Mouse (Mus musculus): ENCODE results near the gene Ush1g. TPM values are rescaled to one million over a fixed set of nuclear protein-coding genes. Genes with fewer than 3 reads are reported as not detected.
A peak's percentile ranks its signal among the peaks of the same experiment; 100 is the strongest.

The Ush1g gene
- polyA plus RNA-seq, 1 experiment from 2014 or later, result not detected

DNA sequence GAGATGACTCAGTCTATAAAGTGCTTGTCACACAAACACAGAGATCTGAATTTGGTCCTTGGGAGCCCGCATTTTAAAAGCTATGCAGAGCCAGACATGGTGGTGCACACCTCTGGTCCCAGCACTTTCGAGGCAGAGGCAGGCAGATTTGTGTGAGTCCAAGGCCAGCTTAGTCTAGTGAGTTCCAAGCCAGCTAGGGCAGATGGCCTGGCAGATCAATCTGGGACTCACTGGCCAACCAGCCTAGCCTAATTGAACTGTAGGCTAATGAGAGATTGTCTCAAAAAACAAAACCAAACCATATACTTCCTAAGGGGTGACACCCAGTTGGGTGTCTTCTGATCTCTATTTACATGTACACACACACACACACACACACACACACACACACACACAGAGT, 19.4 kb upstream of the Ush1g start:
- Histone ChIP-seq H3K27ac (ENCODE audit: low read length) (no peak overlapping the region), H3K9me3 (ENCODE audit: low read length) (no peaks in the 10 kb centered on the region), H3K36me3 (ENCODE audit: insufficient read depth, low read length) (no peaks in the 10 kb centered on the region), H3K4me3 (ENCODE audit: low read depth, low read length) (no peak overlapping the region), H3K9ac (replicated peaks; ENCODE audit: low read depth) (no peak overlapping the region), H3K4me1 (ENCODE audit: insufficient read depth, low read depth, low read length) (no peaks in the 10 kb centered on the region), H3K27me3 (replicated peaks; ENCODE audit: insufficient read depth, low read length) (0 out of 2 replicates have a peak, but pooled peaks cover 3% of the 10 kb centered on the region), H3K4me2 (replicated peaks; ENCODE audit: low read depth, low read length) (no peak overlapping the region)
- WGBS, result 51% methylated on average over 2 of the region's 2 CpGs
- no peak for TF ChIP-seq CTCF (IDR thresholded peaks at IDR 0.05)
- no peak for TF ChIP-seq EP300 (IDR thresholded peaks at IDR 0.05)
- DNase-seq (ENCODE audit: low spot score), result no peak
- no peak for ATAC-seq

DNA sequence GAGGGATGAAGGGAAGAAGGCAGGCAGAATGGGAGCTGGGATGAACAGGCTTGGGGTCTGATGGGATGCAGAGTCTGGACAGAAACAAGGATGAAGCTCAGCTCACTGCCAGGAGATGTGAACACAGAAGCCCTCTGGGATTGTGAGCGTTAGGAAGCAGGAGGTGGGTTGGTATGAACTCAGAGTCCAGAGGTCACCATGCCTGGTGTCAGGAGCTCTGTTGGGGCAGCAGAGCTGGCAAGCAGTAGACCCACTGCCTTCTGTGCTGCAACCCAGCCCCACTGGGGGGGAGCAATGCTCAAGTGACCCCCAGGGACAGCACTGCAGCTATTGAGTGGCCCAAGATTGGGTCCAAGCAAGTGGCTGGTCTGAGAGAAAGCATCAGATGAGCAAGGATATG, 16.0 kb upstream of the Ush1g start:
- H3K4me3 ChIP-seq (ENCODE audit: low read depth, low read length), result no peak overlapping the region
- no peak for DNase-seq (ENCODE audit: low spot score)
- 56% methylated on average over 1 of the region's 1 CpGs for WGBS
- H3K36me3 ChIP-seq (ENCODE audit: insufficient read depth, low read length), result no peaks in the 10 kb centered on the region
- no peak overlapping the region for H3K9ac ChIP-seq (replicated peaks; ENCODE audit: low read depth)
- H3K4me2 ChIP-seq (replicated peaks; ENCODE audit: low read depth, low read length), result no peak overlapping the region
- H3K27me3 ChIP-seq (replicated peaks; ENCODE audit: insufficient read depth, low read length), result peaks cover 15% of the 10 kb centered on the region; the same call in 1 of the 2 replicates
- H3K4me1 ChIP-seq (ENCODE audit: insufficient read depth, low read depth, low read length), result no peaks in the 10 kb centered on the region
- no peaks in the 10 kb centered on the region for H3K9me3 ChIP-seq (ENCODE audit: low read length)
- no peak overlapping the region for H3K27ac ChIP-seq (ENCODE audit: low read length)
- TF ChIP-seq CTCF (IDR thresholded peaks at IDR 0.05), result no peak
- no peak for TF ChIP-seq EP300 (IDR thresholded peaks at IDR 0.05)
- no peak for ATAC-seq

DNA sequence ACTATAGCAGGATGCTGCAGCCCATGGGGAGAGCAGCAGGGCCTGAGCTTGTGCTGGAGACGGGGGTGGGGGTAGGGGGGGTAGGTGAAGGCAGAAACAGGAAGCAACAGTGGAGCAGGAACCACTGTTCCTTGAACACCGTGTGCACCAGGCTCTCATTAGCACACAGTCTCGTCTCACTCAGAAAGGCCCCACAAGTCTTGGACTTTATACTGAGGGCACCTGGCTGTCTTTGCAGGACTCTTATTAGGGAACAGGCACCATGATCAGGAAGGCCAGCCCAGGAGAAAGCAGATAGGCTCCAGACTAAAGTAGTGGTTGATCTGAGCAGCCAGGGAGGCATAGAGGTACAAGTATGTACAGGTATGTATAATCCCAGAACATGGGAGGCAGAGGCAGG, 15.5 kb upstream of the Ush1g start:
- no peak overlapping the region for H3K4me2 ChIP-seq (replicated peaks; ENCODE audit: low read depth, low read length)
- H3K27me3 ChIP-seq (replicated peaks; ENCODE audit: insufficient read depth, low read length), result peaks cover 18% of the 10 kb centered on the region; the same call in 1 of the 2 replicates
- WGBS, result 34% methylated on average over 3 of the region's 3 CpGs

DNA sequence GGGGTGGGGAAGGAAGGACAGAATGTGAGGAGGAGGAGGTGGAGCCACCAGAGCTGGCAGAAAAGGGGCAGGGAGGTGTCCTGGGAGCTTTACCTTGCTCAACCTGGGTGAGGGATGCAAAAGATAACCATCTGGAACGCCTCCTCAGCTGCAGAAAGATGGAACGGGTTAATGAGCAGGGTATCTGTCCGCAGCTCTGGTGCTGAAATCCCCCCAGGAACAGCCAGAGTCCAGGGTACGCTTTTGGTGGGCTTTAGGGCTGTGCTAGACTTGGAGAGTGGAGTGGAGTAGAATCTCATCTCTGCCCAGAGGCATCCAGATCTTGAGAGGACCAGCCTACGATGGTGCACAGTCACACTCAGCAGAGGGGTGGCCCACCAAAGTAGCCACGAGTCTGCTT, 14.3 kb upstream of the Ush1g start:
- no peaks in the 10 kb centered on the region for H3K36me3 ChIP-seq (ENCODE audit: insufficient read depth, low read length)
- H3K27me3 ChIP-seq (replicated peaks; ENCODE audit: insufficient read depth, low read length), result peaks cover 20% of the 10 kb centered on the region; the same call in 1 of the 2 replicates
- WGBS, result 17% methylated on average over 6 of the region's 6 CpGs
- no peaks in the 10 kb centered on the region for H3K4me1 ChIP-seq (ENCODE audit: insufficient read depth, low read depth, low read length)
- no peak overlapping the region for H3K27ac ChIP-seq (ENCODE audit: low read length)
- no peak overlapping the region for H3K4me2 ChIP-seq (replicated peaks; ENCODE audit: low read depth, low read length)
- DNase-seq (ENCODE audit: low spot score) (no peak), ATAC-seq (no peak)
- no peak overlapping the region for H3K9ac ChIP-seq (replicated peaks; ENCODE audit: low read depth)
- H3K9me3 ChIP-seq (ENCODE audit: low read length), result no peaks in the 10 kb centered on the region
- no peak overlapping the region for H3K4me3 ChIP-seq (ENCODE audit: low read depth, low read length)
- TF ChIP-seq CTCF (IDR thresholded peaks at IDR 0.05) (no peak), EP300 (IDR thresholded peaks at IDR 0.05) (no peak)

More for the DNA sequence above, 15.5 kb upstream of the Ush1g start:
- Histone ChIP-seq H3K9me3 (ENCODE audit: low read length) (no peaks in the 10 kb centered on the region), H3K4me1 (ENCODE audit: insufficient read depth, low read depth, low read length) (no peaks in the 10 kb centered on the region), H3K27ac (ENCODE audit: low read length) (no peak overlapping the region), H3K36me3 (ENCODE audit: insufficient read depth, low read length) (no peaks in the 10 kb centered on the region), H3K9ac (replicated peaks; ENCODE audit: low read depth) (no peak overlapping the region), H3K4me3 (ENCODE audit: low read depth, low read length) (no peak overlapping the region)
- TF ChIP-seq EP300 (IDR thresholded peaks at IDR 0.05), result no peak
- no peak for ATAC-seq
- no peak for DNase-seq (ENCODE audit: low spot score)

DNA sequence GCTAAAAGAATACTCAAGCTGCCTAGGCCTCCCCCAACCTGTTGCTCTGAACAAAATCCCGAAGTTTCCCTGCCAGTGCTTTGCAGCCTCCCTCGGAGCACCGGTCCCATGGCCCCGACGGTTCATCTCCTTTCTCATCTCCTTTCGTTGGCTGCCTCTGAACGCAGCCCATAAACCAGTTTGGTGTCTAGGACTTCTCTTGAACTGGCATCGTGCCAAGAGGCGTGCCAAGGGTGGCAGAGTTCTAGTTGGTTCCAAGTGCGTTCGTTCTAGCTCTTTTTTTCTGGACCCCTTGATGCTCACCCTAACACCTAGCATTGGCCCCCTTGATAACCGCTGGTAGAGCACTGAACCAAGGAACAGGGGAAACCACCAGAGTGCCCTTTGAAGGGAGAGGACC, 13.4 kb upstream of the Ush1g start:
- H3K27ac ChIP-seq (ENCODE audit: low read length), result no peak overlapping the region
- DNase-seq (ENCODE audit: low spot score) (no peak), ATAC-seq (no peak)
- TF ChIP-seq EP300 (IDR thresholded peaks at IDR 0.05) (no peak), CTCF (IDR thresholded peaks at IDR 0.05) (no peak)
- WGBS, result 43% methylated on average over 12 of the region's 12 CpGs
- no peaks in the 10 kb centered on the region for H3K9me3 ChIP-seq (ENCODE audit: low read length)
- H3K36me3 ChIP-seq (ENCODE audit: insufficient read depth, low read length), result no peaks in the 10 kb centered on the region
- no peaks in the 10 kb centered on the region for H3K4me1 ChIP-seq (ENCODE audit: insufficient read depth, low read depth, low read length)
- no peak overlapping the region for H3K4me3 ChIP-seq (ENCODE audit: low read depth, low read length)
- peaks cover 22% of the 10 kb centered on the region; the same call in 1 of the 2 replicates for H3K27me3 ChIP-seq (replicated peaks; ENCODE audit: insufficient read depth, low read length)
- no peak overlapping the region for H3K4me2 ChIP-seq (replicated peaks; ENCODE audit: low read depth, low read length)
- H3K9ac ChIP-seq (replicated peaks; ENCODE audit: low read depth), result no peak overlapping the region

DNA sequence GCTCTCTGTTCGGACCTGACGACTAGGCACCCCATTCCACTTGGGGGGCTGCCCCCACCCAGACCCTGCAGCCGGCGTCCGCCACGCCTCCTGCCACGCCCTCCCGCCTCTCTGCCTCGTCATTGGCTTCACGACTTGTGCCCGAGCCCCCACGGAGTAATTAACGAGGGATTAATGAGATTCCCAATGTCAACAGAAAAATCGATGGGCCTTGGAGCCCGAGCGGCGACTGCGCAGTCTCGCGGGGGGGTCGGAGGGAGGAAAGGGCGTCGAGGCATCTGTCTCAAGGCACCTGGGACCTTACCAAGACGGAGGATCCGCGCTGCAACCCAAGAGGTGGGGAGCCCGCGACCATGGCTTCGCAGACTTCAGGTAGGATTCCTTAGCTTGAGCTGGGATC, 12.7 kb upstream of the Ush1g start, which contains the start of gene Otop3:
TSS of gene Otop3 (plus strand) at position 201 of the 400 bp plus-strand sequence.
- Histone ChIP-seq H3K36me3 (ENCODE audit: insufficient read depth, low read length) (no peaks in the 10 kb centered on the region), H3K4me2 (replicated peaks; ENCODE audit: low read depth, low read length) (no peak within 1 kb of the TSS), H3K4me3 (ENCODE audit: low read depth, low read length) (no peak within 1 kb of the TSS), H3K27me3 (replicated peaks; ENCODE audit: insufficient read depth, low read length) (peaks cover 22% of the 10 kb centered on the region; the same call in 1 of the 2 replicates), H3K9me3 (ENCODE audit: low read length) (no peaks in the 10 kb centered on the region), H3K27ac (ENCODE audit: low read length) (no peak within 1 kb of the TSS), H3K9ac (replicated peaks; ENCODE audit: low read depth) (no peak within 1 kb of the TSS), H3K4me1 (ENCODE audit: insufficient read depth, low read depth, low read length) (no peaks in the 10 kb centered on the region)
- no peak for ATAC-seq
- no peak for DNase-seq (ENCODE audit: low spot score)
- TF ChIP-seq CTCF (IDR thresholded peaks at IDR 0.05), result no peak
- 6% methylated on average over 29 of the region's 29 CpGs for WGBS

DNA sequence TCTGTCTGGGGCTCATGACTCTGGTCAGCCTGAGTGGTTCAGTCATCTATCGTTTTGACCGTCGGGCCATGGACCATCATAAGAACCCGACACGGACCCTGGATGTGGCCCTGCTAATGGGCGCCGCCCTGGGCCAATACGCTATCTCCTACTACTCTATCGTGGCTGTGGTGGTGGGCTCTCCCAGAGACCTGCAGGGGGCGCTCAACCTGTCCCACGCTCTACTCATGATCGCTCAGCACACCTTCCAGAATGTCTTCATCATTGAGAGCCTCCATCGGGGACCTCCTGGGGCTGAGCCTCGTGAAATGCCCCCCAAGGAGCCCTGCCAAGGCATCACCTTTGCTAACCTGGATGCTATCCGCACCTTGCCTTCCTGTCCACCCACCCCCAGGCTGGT, 7.5 kb upstream of the Ush1g start:
- DNase-seq (ENCODE audit: low spot score) (no peak), ATAC-seq (no peak)
- no peak overlapping the region for H3K27ac ChIP-seq (ENCODE audit: low read length)
- peaks cover 21% of the 10 kb centered on the region for H3K27me3 ChIP-seq (replicated peaks; ENCODE audit: insufficient read depth, low read length)
- WGBS, result 62% methylated on average over 15 of the region's 15 CpGs
- H3K9me3 ChIP-seq (ENCODE audit: low read length), result no peaks in the 10 kb centered on the region
- H3K9ac ChIP-seq (replicated peaks; ENCODE audit: low read depth), result no peak overlapping the region
- no peak for TF ChIP-seq EP300 (IDR thresholded peaks at IDR 0.05)
- TF ChIP-seq CTCF (IDR thresholded peaks at IDR 0.05), result peak; percentile 29
- H3K4me3 ChIP-seq (ENCODE audit: low read depth, low read length), result no peak overlapping the region
- H3K4me1 ChIP-seq (ENCODE audit: insufficient read depth, low read depth, low read length), result no peaks in the 10 kb centered on the region
- H3K36me3 ChIP-seq (ENCODE audit: insufficient read depth, low read length), result no peaks in the 10 kb centered on the region
- H3K4me2 ChIP-seq (replicated peaks; ENCODE audit: low read depth, low read length), result no peak overlapping the region

Data from lung, postnatal 0 days (tissue).